Mouse (Mus musculus) small intestine, adult 2 months (tissue): ENCODE data around the gene Ttc29.

Source experiments
- CTCF ChIP-seq: fragments of 200-500 bp; IDR thresholded peaks from 2 replicates; pipeline ENCODE4 v1.5.1; 2012; ENCODE audit warnings: low read depth, mild to moderate bottlenecking, control low read depth, inconsistent platforms, low read length, moderate library complexity, mixed read lengths; ENCODE audit not compliant: insufficient replicate concordance, insufficient read length; ENCODE audit errors: extremely low read depth
- POLR2A ChIP-seq: fragments of 200-500 bp; IDR thresholded peaks from 2 replicates; pipeline ENCODE4 v1.6.1; 2012; ENCODE audit warnings: low read depth, mild to moderate bottlenecking, control low read depth, inconsistent platforms, low read length, moderate library complexity

DNA sequence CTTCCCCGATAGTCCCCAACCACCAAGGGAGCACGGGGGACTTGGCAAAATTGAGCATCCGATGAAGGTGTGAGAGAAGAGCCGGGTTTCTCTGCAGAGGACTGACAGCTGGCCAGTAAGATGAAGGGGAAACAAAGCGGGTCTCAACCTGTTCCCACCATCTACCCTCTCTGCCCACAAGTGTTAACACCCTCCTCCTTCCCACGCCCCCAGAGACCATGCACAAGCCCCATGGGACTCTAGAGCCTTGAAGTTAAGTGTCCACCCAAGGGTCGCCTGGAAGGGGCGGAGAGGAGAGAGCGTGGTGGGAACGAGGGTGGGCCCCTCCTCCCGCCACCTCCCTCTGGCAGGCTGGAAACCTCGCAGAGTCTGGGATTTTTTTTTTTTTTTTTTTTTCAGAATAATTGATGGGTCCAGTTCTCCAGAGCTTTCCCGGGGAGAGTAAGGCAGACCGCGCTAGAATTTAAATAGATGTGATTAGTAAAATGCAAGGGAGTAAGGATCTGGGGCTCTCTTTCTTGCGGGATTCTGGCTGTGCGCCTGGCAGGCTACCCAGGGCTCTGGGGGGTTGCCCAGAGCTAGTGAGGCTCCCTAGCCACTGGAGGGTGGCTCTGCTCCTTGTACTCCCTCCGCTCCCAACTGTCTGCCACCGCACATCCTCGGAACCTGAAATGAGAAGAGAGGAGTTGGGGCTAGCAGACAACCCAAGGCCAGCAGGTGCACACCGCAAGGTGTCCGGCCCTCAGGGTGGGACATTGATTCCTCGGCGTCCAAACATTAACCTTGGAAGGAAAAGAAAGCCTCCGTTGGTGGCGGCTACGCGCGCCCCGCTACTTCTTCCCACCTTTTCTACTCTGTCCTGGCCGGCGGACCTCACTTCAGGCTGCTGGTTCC lies 214.0 kb downstream of the Ttc29 start:
- TF ChIP-seq POLR2A (no peak), CTCF (no peak)
